Mouse (Mus musculus): Measurements from ENCODE around the gene Trhr2.

Trhr2 gene

GRCm38 (mm10) chr8:122360696-122361416, at the start of gene Trhr2:
TSS of gene Trhr2 (minus strand) at chr8:122360746.
- no peak for DNase-seq

DNA sequence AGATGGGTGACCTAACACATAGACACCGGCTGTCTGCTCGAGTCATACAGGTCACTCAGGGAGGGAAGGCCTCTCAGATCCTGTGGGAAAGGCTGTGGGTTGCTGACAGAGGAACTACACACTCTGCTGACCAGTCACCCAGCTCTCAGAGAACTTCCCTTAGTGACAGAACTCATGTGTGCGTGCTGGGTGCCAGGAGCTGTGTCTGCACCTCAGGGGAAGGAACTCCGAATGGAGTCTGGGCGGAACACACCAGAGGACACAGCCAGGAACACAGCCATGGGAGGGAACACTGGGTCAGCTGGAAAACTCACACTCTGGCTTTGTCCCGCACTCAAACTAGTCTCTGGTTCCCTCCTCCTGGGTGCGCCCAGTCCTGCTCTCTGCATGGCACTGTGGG, 47.1 kb upstream of the Trhr2 start:
- no peak for DNase-seq

- no peak for DNase-seq
Measured at GRCm38 (mm10) chr8:122405146-122405805, 44.7 kb upstream of the Trhr2 start.

- no peak for DNase-seq
Measured at GRCm38 (mm10) chr8:122398186-122398585, 37.6 kb upstream of the Trhr2 start.

GRCm38 (mm10) chr8:122395291-122395690, 34.7 kb upstream of the Trhr2 start:
- peak; percentile 52 for DNase-seq

- no peak for DNase-seq
Measured at GRCm38 (mm10) chr8:122393717-122394116, 33.2 kb upstream of the Trhr2 start.

GRCm38 (mm10) chr8:122390758-122391157, 30.2 kb upstream of the Trhr2 start:
- no peak for DNase-seq

DNA sequence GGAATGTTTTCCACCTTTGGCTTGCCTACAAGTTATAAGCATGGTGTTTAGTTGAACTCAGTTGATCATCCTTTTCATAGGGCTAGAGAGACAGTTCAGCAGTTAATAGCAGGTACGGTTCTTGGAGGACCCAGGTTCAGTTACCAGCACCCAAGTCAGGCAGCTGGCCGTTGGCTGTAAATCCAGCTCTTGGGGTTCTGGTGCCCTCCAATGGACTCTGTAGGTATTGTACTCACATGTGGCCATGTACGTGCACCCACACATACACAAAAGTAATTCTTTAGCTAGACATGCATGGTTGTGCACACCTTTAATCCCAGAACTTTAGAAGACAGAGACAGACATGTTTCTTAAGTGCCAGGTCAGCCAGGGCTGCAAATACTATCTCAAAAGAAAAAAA, 28.8 kb upstream of the Trhr2 start:
- no peak for DNase-seq

- DNase-seq = no peak
Measured at GRCm38 (mm10) chr8:122383039-122383438, 22.5 kb upstream of the Trhr2 start.

GRCm38 (mm10) chr8:122376365-122377231, 16.1 kb upstream of the Trhr2 start, which contains the start of gene Zc3h18:
TSS of gene Zc3h18 (plus strand) at chr8:122376609.
- peak; percentile 100 for DNase-seq

- no peak for DNase-seq
Measured at GRCm38 (mm10) chr8:122375751-122376364, 15.3 kb upstream of the Trhr2 start.

- DNase-seq = no peak
Measured at GRCm38 (mm10) chr8:122375320-122375719, 14.8 kb upstream of the Trhr2 start.

- DNase-seq = no peak
Measured at GRCm38 (mm10) chr8:122371706-122372105, 11.2 kb upstream of the Trhr2 start.

DNA sequence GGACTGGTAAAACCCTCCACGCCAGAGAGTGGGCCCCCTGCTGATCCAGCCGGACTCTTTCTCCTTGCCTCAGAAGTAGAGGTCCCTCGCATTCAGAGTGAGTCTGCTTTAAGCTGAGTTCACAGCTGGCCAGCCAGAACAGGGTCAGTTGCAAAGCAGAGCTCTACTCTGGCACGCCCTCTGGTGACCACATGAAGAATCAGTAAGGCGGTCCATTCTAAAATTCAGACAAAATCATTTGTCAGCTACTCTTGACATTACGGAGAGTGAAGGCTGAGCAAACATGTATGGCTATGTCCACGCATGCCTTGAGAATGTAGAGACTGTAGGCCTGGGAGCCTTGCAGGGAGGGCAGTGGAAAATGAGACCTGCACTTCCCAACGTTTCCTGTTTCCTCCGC, 9.1 kb upstream of the Trhr2 start:
- DNase-seq = peak; percentile 48

GRCm38 (mm10) chr8:122368494-122368893, 7.9 kb upstream of the Trhr2 start:
- DNase-seq = no peak

DNA sequence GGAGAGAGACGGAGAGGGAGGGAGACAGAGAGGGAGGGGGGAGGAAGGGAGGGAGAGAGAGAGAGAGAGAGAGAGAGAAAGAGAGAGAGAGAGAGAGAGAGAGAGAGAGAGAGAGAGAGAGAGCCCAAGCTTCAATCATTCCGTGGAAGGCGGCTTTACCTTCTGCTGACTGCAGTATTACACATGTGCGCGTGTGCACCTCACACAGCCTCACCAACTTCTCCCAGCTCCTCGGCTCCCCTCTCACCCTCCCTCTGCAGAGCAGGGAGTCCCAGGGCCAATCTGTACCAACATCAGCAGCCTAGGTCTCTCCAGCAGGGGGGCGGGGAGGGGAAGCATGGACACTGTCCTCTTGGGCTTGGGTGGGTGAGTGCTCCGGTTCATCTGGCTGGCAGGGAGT, 2.4 kb upstream of the Trhr2 start:
- no peak for DNase-seq

- no peak for DNase-seq
Measured at GRCm38 (mm10) chr8:122362271-122362670, 1.7 kb upstream of the Trhr2 start.

DNA sequence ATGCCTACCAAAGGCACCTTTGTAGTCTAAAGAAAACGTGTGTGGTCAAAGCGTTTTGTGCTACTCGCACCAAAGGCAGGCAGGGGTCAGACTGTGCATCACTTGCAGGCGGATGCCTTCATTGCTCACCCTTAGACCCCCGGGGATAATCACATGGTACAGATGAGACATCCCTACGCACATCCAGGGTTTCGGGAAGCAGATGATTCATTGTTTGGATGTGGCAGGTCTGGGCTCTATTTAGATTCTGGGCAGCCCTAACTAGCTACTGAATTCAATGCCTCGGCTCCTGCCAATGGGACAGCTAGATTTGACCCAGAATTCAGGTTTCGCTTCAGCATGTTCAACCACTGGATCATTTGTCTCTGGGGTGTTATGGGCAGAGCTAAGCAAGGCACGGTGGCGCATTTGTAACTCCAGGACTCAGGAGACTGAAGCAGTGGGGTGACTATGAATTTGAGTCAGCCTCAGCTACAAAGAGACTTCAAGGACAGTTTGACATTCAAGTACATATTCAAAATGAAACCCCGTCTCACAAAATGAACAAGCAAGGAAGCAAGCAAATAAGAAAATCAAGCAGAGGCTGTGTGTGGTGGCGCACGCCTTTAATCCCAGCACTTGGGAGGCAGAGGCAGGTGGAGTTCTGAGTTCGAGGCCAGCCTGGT, 1.3 kb downstream of the Trhr2 start:
- DNase-seq = no peak

GRCm38 (mm10) chr8:122357641-122358040, 2.9 kb downstream of the Trhr2 start:
- no peak for DNase-seq

- DNase-seq = no peak
Measured at GRCm38 (mm10) chr8:122357202-122357601, 3.3 kb downstream of the Trhr2 start.

DNA sequence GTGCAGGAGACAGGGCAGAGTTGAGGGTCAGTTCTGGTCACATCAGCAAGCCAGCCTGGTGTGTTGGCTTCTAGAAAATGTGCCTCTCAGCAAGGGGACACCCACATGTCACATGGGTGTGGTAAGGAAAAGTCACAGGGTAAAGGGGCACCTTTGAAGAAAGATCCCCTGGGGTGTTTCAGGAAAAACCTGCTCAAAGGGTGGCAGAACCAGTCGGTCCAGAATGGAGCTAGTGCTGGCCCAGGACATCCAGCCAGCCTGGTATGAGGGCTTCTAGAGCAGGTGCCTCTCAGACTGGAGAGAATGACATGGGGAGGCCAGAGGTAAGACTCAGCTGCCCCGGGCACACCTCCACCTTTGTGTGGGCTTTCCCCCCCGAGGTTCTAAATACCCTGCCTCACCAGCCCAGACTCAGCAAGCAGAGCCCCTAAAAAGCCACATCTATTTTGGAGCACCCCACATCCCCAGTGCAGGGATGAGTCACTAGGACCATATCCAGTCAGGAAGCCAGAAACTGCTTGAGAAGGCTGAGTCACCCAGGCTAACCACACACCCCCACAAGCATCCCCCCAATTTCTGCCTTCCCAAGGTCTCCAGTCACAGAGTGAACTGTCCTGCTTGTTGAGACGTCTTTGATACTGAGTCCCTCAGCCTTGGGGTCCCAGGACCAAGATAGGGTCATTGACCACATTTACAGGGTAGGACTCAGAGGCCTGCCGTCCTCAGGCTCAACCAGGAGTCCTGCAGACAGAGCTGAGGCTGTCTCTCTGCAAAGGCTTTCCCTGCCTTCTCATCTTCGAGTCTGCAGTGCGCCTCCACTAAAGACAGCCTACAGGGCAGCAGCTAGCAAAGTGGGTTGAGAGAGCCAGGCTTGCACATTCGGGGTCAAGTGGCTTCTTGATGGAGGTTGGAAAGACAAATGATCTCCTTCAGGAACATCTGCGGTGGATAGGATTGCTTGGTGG, 4.6 kb downstream of the Trhr2 start:
- DNase-seq = no peak

Measured in cerebellum, adult 11 months (tissue).